ENCODE assay signal across 8 mouse cellular contexts in the genomic region with DNA sequence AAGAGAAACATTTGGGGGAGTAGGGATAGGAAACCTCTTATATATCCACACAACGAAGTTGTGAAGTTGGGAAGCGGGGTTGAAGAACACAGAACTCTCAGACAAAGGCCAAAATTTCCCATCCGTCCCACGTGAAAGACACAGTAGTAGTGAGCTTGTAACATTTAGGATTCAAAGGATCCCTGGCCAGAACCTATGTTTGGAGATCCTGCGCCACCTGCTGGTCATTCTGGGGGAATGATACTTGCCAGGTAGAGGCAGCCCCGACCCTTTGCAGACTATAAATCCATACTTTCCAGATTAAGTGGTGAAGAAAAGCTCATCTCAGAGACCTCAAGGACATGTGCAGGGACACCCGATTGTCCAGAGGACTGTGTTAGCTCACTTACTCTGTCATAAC. TPM values are rescaled to one million over a fixed set of nuclear protein-coding genes. Genes with fewer than 3 reads are reported as not detected.
A peak's percentile ranks its signal among the peaks of the same experiment; 100 is the strongest.
DNase-seq lines count a peak whose midpoint lies in the region; ATAC-seq and TF ChIP-seq lines count a peak whose summit lies in the region.

No protein-coding gene starts in this region.

- H3K4me3 ChIP-seq in gastrocnemius, adult 2 months, result peak overlapping the region; percentile 44

- DNase-seq in WW6 (ENCODE audit: low read depth, low spot score), result peak; percentile 28
- DNase-seq in cerebellum, postnatal 25 days, result peak; percentile 74 to 81
- peak; percentile 76 for DNase-seq in gastrocnemius, adult 2 months
- peak; percentile 58 for DNase-seq in hindlimb bud, embryonic 11.5 days (ENCODE audit: extremely low spot score, low read depth, low spot score)
- DNase-seq in left cerebral cortex, adult 18-20 months (ENCODE audit: low spot score in 2 of 2), result peak; percentile 73 to 81
- peak; percentile 68 for DNase-seq in right cerebral cortex, postnatal 14 days
- DNase-seq in urinary bladder, postnatal 4 days (ENCODE audit: low spot score in 2 of 2), result peak; percentile 63 to 79

- no peak overlapping the region for H3K27ac ChIP-seq in gastrocnemius, adult 2 months

- TF ChIP-seq CTCF in gastrocnemius, adult 2 months (IDR thresholded peaks at IDR 0.05), result peak; percentile 91

- intact Hi-C loops in gastrocnemius, adult 2 months (cut with DNase I), result loop anchor here (1.0 to 5.0 kb wide), 3 partner anchors 55 to 210 kb away; no protein-coding TSS in a partner anchor

- ATAC-seq in megakaryocyte progenitor cell, adult 5-6 weeks (replicated peaks; ENCODE audit: poor library complexity), result peak; percentile 93

RNA-seq across cellular contexts. Expression of gene Phldb2, which starts 14.1 kb away (rescaled TPM):
- 1 to 10 TPM; 5.2 to 6.8 TPM for total RNA-seq in gastrocnemius, adult 2 months (2021)
- 1 to 10 TPM; 8.0 to 8.5 TPM for total RNA-seq in left cerebral cortex, adult 18-20 months (2021)
- total RNA-seq in megakaryocyte progenitor cell, adult 5-6 weeks (2015), result 1.1 and 1.8 TPM in 2 replicates
- 1.2 and 1.7 TPM in 2 replicates for total RNA-seq in megakaryocyte progenitor cell, adult 5-6 weeks (2017)

RNA-seq across cellular contexts. Expression of gene Plcxd2, which starts 42.5 kb away (rescaled TPM):
- under 1 TPM; 0.17 to 0.23 TPM for total RNA-seq in gastrocnemius, adult 2 months (2021)
- total RNA-seq in left cerebral cortex, adult 18-20 months (2021), result 10 to 100 TPM; 71.3 to 82.2 TPM
- total RNA-seq in megakaryocyte progenitor cell, adult 5-6 weeks (2015), result 2.9 and 4.0 TPM in 2 replicates
- total RNA-seq in megakaryocyte progenitor cell, adult 5-6 weeks (2017), result 4.3 and 5.9 TPM in 2 replicates

Comparison
In these comparisons a context has a peak if more than half of its experiments do, and no peak if none do; other contexts are left out.
1. RNA of gene Plcxd2, which starts 42.5 kb away (total RNA-seq): 71.3 to 82.2 TPM in left cerebral cortex, adult 18-20 months; 2.9 to 5.9 TPM in megakaryocyte progenitor cell, adult 5-6 weeks and 0.17 to 0.23 TPM in gastrocnemius, adult 2 months; every median in the first group is over 10 times any median in the second.
2. Peak in every context shown above with its lines, with median percentiles within 50 percentile points of each other: DNase-seq.